Mouse (Mus musculus): ENCODE measurements at regions not wholly inside any gene's neighbourhood (a gene's known extent, or its start where the extent isn't known, plus 50 kb on each side); places are given as distances from the start of the nearest gene placed in this dataset.

DNA sequence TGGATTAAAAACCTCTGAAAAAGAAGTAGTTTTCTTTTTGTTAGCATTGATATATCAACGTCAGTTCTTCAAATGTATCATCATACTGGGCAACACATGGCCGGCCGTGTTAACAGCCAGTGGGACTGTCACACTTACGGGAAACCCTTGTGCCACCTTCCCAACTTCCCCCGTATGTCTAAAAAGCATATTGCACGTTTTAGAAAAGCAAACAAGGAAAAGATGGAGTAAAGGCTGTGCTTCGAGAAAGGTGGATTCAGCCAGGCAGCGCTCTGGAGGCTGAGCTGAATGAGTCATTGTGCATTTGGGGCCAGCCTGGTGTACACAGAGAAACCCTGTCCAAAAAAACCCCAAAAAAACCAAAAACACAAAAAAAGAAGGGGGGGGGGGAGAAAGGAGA lies 193.4 kb downstream of the 3100002H09Rik start:
- Histone ChIP-seq H3K27me3 (peaks cover 3% of the 10 kb centered on the region; the same call in 1 of the 2 replicates), H3K9me3 (replicated peaks) (no peaks in the 10 kb centered on the region), H3K4me2 (no peak overlapping the region), H3K9ac (no peak overlapping the region), H3K27ac (no peak overlapping the region), H3K4me1 (replicated peaks) (peaks cover 5% of the 10 kb centered on the region; the same call in 1 of the 2 replicates), H3K4me3 (no peak overlapping the region), H3K36me3 (no peaks in the 10 kb centered on the region)
- 82% methylated on average over 8 of the region's 8 CpGs for WGBS
- ATAC-seq (replicated peaks; ENCODE audit: insufficient number of reproducible peaks, insufficient read depth, low FRiP score, low read depth), result no peak

GRCm38 (mm10) chr4:124416266-124416665 lies 194.3 kb downstream of the 3100002H09Rik start:
- Histone ChIP-seq H3K4me3 (no peak overlapping the region), H3K36me3 (no peaks in the 10 kb centered on the region), H3K27me3 (peaks cover 3% of the 10 kb centered on the region; the same call in 1 of the 2 replicates), H3K4me1 (replicated peaks) (peaks cover 5% of the 10 kb centered on the region; the same call in 1 of the 2 replicates), H3K4me2 (no peak overlapping the region), H3K9ac (no peak overlapping the region), H3K27ac (no peak overlapping the region), H3K9me3 (replicated peaks) (no peaks in the 10 kb centered on the region)
- ATAC-seq (replicated peaks; ENCODE audit: insufficient number of reproducible peaks, insufficient read depth, low FRiP score, low read depth), result no peak
- WGBS, result 81% methylated on average over 6 of the region's 6 CpGs

DNA sequence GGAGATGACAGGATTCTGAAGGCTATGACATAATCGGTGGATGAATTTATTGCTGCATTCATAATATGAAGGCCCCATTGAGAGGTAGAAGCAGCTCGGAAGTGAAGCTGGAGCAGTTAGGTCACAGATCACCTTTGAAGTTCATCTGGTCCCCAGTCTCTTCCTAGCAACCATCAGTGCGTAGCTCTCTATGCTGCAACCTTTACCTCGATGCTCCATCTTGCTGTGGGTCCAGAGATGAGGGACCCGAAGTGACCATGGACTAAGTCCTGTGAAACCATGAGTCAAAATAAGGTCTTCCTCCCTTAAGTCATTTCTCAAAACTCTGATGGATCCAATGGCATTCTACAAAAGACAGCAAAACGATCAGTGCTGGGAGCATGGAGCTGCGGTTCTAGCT lies 196.2 kb downstream of the 3100002H09Rik start:
- H3K27me3 ChIP-seq, result no peaks in the 10 kb centered on the region
- no peak overlapping the region for H3K4me3 ChIP-seq
- 89% methylated on average over 7 of the region's 7 CpGs for WGBS
- no peak overlapping the region for H3K27ac ChIP-seq
- no peak for ATAC-seq (replicated peaks; ENCODE audit: insufficient number of reproducible peaks, insufficient read depth, low FRiP score, low read depth)
- no peaks in the 10 kb centered on the region for H3K36me3 ChIP-seq
- no peak overlapping the region for H3K4me2 ChIP-seq
- no peak overlapping the region for H3K9ac ChIP-seq
- peaks cover 5% of the 10 kb centered on the region; the same call in 1 of the 2 replicates for H3K4me1 ChIP-seq (replicated peaks)
- no peaks in the 10 kb centered on the region for H3K9me3 ChIP-seq (replicated peaks)

DNA sequence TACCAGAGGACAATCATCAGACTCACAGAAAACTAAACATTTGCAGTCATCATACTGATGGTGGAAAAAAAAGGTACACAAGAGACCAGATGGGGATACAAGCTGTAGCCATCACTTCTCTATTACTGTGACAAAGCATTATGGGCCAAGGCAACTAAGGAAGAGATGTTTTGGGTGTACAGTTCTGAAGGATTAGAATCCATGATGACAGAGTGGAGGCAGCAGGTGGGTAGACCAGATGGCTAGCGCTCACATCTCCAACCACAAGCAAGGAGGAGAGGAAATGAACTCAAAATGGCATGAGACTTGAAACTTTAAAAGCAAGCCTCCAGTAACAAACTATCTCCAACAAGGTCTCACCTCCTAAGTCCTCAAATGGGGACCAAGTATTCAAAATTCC lies 201.3 kb downstream of the 3100002H09Rik start:
- Histone ChIP-seq H3K9me3 (replicated peaks) (no peaks in the 10 kb centered on the region), H3K27me3 (no peaks in the 10 kb centered on the region), H3K27ac (no peak overlapping the region), H3K4me1 (replicated peaks) (no peaks in the 10 kb centered on the region), H3K4me2 (no peak overlapping the region), H3K9ac (no peak overlapping the region), H3K4me3 (no peak overlapping the region), H3K36me3 (no peaks in the 10 kb centered on the region)
- no peak for ATAC-seq (replicated peaks; ENCODE audit: insufficient number of reproducible peaks, insufficient read depth, low FRiP score, low read depth)
- 96% methylated on average over 1 of the region's 1 CpGs for WGBS

DNA sequence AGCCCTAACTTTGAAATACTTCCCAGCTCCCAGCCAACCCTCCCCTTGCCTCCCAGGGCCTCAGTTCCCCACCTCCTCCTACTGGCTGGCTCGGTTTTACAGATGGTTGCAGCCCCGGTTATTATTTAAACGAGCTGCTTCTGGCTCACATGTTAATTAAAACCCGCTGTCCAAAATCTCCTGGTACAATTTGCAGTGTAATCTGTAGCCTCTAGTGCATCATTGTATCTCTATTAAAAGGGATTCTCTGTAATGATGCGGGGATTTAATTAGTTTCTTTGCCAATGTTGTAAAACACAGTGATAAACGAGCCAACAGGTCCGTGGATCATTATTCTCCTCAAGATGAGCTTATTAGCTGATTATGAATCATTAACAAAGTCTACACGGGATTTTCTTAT lies 208.5 kb downstream of the 3100002H09Rik start:
- Histone ChIP-seq H3K9ac (no peak overlapping the region), H3K9me3 (replicated peaks) (no peaks in the 10 kb centered on the region), H3K4me2 (no peak overlapping the region), H3K36me3 (no peaks in the 10 kb centered on the region), H3K4me1 (replicated peaks) (no peaks in the 10 kb centered on the region), H3K27me3 (peaks cover 11% of the 10 kb centered on the region; the same call in 1 of the 2 replicates), H3K4me3 (no peak overlapping the region), H3K27ac (no peak overlapping the region)
- no peak for ATAC-seq (replicated peaks; ENCODE audit: insufficient number of reproducible peaks, insufficient read depth, low FRiP score, low read depth)
- 69% methylated on average over 8 of the region's 8 CpGs for WGBS

DNA sequence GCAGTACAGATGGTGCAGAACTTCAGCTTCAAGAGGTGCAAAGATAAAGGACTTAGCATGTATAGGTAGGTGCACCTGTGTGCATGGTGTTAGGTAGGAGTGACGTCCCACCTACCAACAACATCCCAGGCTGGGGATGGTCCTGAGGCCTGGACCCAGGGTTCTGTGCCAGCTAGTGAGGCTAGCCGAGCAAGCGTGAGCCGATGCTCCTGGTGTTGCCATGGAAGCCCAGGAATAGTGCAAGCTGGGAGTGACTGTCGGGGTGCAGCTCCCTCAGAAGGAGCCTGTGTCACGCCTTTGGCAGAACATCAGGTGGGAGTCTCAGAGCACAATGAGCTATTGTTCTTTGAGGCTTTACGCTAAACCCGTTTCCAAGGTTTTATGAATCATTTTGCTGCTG lies 209.9 kb downstream of the 3100002H09Rik start:
- Histone ChIP-seq H3K36me3 (no peaks in the 10 kb centered on the region), H3K27ac (no peak overlapping the region), H3K4me2 (no peak overlapping the region), H3K27me3 (peaks cover 11% of the 10 kb centered on the region), H3K4me1 (replicated peaks) (peaks cover 11% of the 10 kb centered on the region), H3K4me3 (no peak overlapping the region), H3K9me3 (replicated peaks) (no peaks in the 10 kb centered on the region), H3K9ac (no peak overlapping the region)
- WGBS, result 59% methylated on average over 8 of the region's 8 CpGs
- no peak for ATAC-seq (replicated peaks; ENCODE audit: insufficient number of reproducible peaks, insufficient read depth, low FRiP score, low read depth)

DNA sequence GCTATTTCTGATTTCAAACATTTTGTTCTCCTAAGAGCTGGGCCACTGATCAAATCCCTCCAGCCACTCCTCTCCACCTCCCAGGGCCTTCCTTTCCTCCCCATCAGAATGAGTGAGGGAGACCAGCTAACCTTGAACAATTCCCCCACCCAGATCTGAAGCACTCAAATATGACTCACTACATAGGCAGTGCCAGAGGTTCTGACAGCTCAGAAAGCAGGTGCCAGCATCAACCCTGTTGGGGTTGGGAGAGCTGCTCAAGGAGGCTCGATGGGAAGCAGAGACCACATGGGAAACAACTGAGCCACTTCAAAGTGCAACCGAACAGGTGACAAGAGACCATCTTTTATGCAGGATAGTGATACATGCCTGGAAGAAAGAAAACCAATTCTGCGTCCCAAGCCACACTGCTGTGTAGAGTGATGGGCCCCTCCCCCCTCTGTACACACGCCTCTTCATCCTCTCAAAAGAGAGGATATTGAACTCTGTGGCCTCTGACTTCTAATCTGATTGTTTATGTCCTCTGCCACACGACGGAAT lies 210.4 kb downstream of the 3100002H09Rik start:
- no peaks in the 10 kb centered on the region for H3K36me3 ChIP-seq
- no peak for ATAC-seq (replicated peaks; ENCODE audit: insufficient number of reproducible peaks, insufficient read depth, low FRiP score, low read depth)
- WGBS, result 66% methylated on average over 6 of the region's 6 CpGs

DNA sequence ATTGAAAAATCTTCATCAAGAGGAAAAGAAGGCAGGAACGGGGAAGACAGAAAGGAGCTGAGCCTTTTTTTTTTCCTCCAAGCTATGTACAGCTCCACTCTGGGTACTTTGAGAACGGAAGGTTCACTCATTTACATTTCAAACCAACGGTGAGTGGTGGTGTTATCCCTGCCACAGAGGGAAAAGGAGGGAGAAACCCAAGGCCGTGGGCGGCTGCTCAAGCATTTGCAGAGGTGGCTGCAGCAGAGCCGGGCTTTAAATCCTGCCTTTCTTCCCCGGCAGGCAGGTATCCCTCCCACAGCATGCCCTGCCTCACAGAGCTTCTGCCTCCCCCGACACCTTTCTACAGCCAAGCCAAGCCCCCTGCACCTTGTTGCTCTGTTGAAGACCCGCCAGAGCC lies 212.2 kb downstream of the 3100002H09Rik start:
- H3K4me1 ChIP-seq (replicated peaks), result peaks cover 16% of the 10 kb centered on the region
- peaks cover 11% of the 10 kb centered on the region for H3K27me3 ChIP-seq
- no peak for ATAC-seq (replicated peaks; ENCODE audit: insufficient number of reproducible peaks, insufficient read depth, low FRiP score, low read depth)
- no peak overlapping the region for H3K27ac ChIP-seq
- no peaks in the 10 kb centered on the region for H3K9me3 ChIP-seq (replicated peaks)
- WGBS, result 33% methylated on average over 9 of the region's 9 CpGs
- no peak overlapping the region for H3K9ac ChIP-seq
- H3K4me2 ChIP-seq, result no peak overlapping the region
- H3K36me3 ChIP-seq, result no peaks in the 10 kb centered on the region
- H3K4me3 ChIP-seq, result no peak overlapping the region

More for the DNA sequence above, 210.4 kb downstream of the 3100002H09Rik start:
- Histone ChIP-seq H3K9me3 (replicated peaks) (no peaks in the 10 kb centered on the region), H3K4me1 (replicated peaks) (peaks cover 13% of the 10 kb centered on the region), H3K4me2 (no peak overlapping the region), H3K4me3 (no peak overlapping the region), H3K9ac (no peak overlapping the region), H3K27ac (no peak overlapping the region), H3K27me3 (peaks cover 11% of the 10 kb centered on the region)

GRCm38 (mm10) chr4:124396566-124397283 lies 213.9 kb downstream of the 3100002H09Rik start:
- H3K27ac ChIP-seq, result no peak overlapping the region
- H3K9me3 ChIP-seq (replicated peaks), result no peaks in the 10 kb centered on the region
- no peak overlapping the region for H3K9ac ChIP-seq
- H3K4me1 ChIP-seq (replicated peaks), result peaks cover 16% of the 10 kb centered on the region
- WGBS, result 47% methylated on average over 13 of the region's 13 CpGs
- ATAC-seq (replicated peaks; ENCODE audit: insufficient number of reproducible peaks, insufficient read depth, low FRiP score, low read depth), result no peak
- no peaks in the 10 kb centered on the region for H3K36me3 ChIP-seq
- H3K4me3 ChIP-seq, result no peak overlapping the region
- no peak overlapping the region for H3K4me2 ChIP-seq
- peaks cover 11% of the 10 kb centered on the region for H3K27me3 ChIP-seq

DNA sequence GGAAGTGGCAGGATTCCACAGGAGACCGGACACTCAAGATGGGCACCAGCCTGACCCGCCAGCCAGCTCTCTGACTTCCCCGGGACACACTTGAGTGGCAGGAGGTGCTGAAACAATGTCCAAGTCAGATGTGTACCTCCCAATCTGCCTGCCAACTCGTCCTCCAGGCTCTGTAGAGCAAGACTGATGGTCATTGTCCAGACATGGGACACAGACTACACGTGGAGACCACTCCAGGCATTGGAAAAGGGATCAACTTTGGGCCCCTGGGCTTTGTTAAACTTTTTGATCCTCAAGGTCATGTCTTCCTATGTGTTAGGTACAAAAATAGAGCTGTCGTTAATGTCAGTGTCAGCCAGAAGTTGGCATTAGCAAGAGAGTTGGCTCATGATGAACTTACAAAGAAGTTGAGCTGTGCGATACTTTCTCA lies 214.6 kb downstream of the 3100002H09Rik start:
- Histone ChIP-seq H3K9ac (no peak overlapping the region), H3K4me2 (no peak overlapping the region), H3K9me3 (replicated peaks) (no peaks in the 10 kb centered on the region), H3K4me1 (replicated peaks) (peaks cover 16% of the 10 kb centered on the region), H3K27ac (no peak overlapping the region), H3K27me3 (peaks cover 12% of the 10 kb centered on the region), H3K36me3 (no peaks in the 10 kb centered on the region), H3K4me3 (no peak overlapping the region)
- 54% methylated on average over 7 of the region's 7 CpGs for WGBS
- ATAC-seq (replicated peaks; ENCODE audit: insufficient number of reproducible peaks, insufficient read depth, low FRiP score, low read depth), result no peak

DNA sequence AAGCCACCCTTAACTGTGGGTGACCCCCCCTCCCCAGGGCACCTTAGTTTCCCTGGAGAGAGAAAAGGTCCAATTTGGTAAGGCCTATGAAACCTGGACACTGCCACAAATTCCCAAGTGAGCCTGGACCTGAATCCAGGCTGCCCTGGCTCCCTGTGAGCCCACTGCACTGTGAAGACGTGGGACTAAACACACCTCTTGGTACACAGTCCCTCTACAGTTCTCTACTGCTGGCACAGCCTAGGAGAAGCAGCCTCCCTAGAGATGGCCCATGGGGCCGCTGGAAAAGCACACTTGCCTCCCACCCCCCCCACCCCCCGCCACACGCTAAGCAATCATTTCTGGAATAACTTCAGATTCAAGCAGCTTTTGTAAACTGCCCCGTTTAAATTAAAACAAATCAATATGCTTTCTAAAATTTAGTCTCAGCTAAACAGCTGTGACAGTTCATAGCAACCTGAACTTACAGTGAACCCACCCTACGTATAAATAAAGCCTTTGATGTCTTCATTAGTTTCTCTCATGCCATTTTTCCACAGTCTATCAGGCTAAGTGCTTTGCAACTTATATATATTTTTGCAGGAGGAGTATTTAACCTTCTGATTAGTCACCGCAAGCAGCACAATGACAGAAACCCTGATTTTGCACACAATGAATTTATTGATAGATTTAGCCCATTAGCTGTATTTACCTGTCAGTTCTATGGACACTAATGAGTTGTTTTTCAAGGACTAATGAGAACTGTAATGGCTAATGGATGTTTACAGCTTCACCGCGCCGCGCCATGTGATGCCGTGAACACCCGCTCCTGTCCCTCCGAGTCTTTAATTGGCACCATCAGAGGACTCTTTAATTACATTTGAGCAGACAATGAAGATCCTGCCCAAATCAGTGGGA lies 215.3 kb downstream of the 3100002H09Rik start:
- Histone ChIP-seq H3K4me1 (replicated peaks) (peaks cover 16% of the 10 kb centered on the region), H3K4me2 (no peak overlapping the region), H3K4me3 (no peak overlapping the region), H3K36me3 (no peaks in the 10 kb centered on the region), H3K9ac (no peak overlapping the region), H3K27ac (no peak overlapping the region), H3K9me3 (replicated peaks) (no peaks in the 10 kb centered on the region), H3K27me3 (peaks cover 8% of the 10 kb centered on the region)
- WGBS, result 78% methylated on average over 14 of the region's 14 CpGs
- ATAC-seq (replicated peaks; ENCODE audit: insufficient number of reproducible peaks, insufficient read depth, low FRiP score, low read depth), result no peak
